Mouse (Mus musculus) neural tube, embryonic 11.5 days (tissue): ENCODE measurements at regions not wholly inside any gene's neighbourhood (a gene's known extent, or its start where the extent isn't known, plus 50 kb on each side); places are given as distances from the start of the nearest gene placed in this dataset.
A peak's percentile ranks its signal among the peaks of the same experiment; 100 is the strongest.

Experiments used
- ATAC-seq: fragments of 200-750 bp; cut with Nextera tagmentation; 2 replicates; pipeline ENCODE4 v1.8.0; 2017; ENCODE audit warnings: moderate number of reproducible peaks, mild to moderate bottlenecking, moderate TSS enrichment, moderate library complexity; ENCODE audit not compliant: insufficient read depth, low FRiP score, low TSS enrichment
- DNase-seq: peaks from one replicate; pipeline ENCODE4 v3.0.0-alpha.2; 2015; ENCODE audit warnings: low spot score
- H3K27ac ChIP-seq: fragments of 300-500 bp; sonication (generic); 2 replicates; pipeline ENCODE4 v1.5.1; 2014; ENCODE audit warnings: low read depth, mild to moderate bottlenecking, low read length
- H3K27me3 ChIP-seq: fragments of 300-500 bp; sonication (generic); 2 replicates; pipeline ENCODE4 v1.6.1; 2014; ENCODE audit warnings: mild to moderate bottlenecking, low read length, mixed read lengths; ENCODE audit not compliant: control insufficient read depth, insufficient read depth
- H3K36me3 ChIP-seq: fragments of 300-500 bp; sonication (generic); 2 replicates; pipeline ENCODE4 v1.6.1; 2014; ENCODE audit warnings: mild to moderate bottlenecking, low read length, moderate library complexity, mixed read lengths; ENCODE audit not compliant: control insufficient read depth, insufficient read depth
- H3K4me1 ChIP-seq: fragments of 300-500 bp; sonication (generic); 2 replicates; pipeline ENCODE4 v1.6.1; 2014; ENCODE audit warnings: low read length, mixed read lengths; ENCODE audit not compliant: control insufficient read depth, insufficient read depth
- H3K4me2 ChIP-seq: fragments of 300-500 bp; sonication (generic); 2 replicates; pipeline ENCODE4 v1.6.1; 2014; ENCODE audit warnings: low read depth, mild to moderate bottlenecking, moderate library complexity
- H3K4me3 ChIP-seq: fragments of 300-500 bp; sonication (generic); 2 replicates; pipeline ENCODE4 v1.5.1; 2014; ENCODE audit warnings: low read depth, low read length
- H3K9ac ChIP-seq: fragments of 300-500 bp; sonication (generic); 2 replicates; pipeline ENCODE4 v1.6.1; 2014; ENCODE audit warnings: mild to moderate bottlenecking, low read length
- H3K9me3 ChIP-seq: fragments of 300-500 bp; sonication (generic); 2 replicates; pipeline ENCODE4 v1.6.1; 2016; ENCODE audit warnings: low read length; ENCODE audit not compliant: control insufficient read depth
- WGBS: fragments of 180-500 bp; shearing (Covaris S2); extraction: QIAGEN DNeasy Blood & Tissue Kit; methylation state at CpG from one replicate; pipeline ENCODE4 v1.1.7; 2014; 5-methylcytosine and 5-hydroxymethylcytosine counted together

GRCm38 (mm10) chr13:54847764-54848183, 58.6 kb downstream of the Tspan17 start:
- DNase-seq (no peak), ATAC-seq (no peak)
- Histone ChIP-seq H3K27me3 (no peaks in the 10 kb centered on the region), H3K36me3 (no peaks in the 10 kb centered on the region), H3K9me3 (no peaks in the 10 kb centered on the region), H3K4me3 (no peak overlapping the region), H3K27ac (no peak overlapping the region), H3K4me2 (no peak overlapping the region), H3K9ac (no peak overlapping the region), H3K4me1 (no peaks in the 10 kb centered on the region)
- WGBS, result 38% methylated on average over 3 of the region's 3 CpGs

DNA sequence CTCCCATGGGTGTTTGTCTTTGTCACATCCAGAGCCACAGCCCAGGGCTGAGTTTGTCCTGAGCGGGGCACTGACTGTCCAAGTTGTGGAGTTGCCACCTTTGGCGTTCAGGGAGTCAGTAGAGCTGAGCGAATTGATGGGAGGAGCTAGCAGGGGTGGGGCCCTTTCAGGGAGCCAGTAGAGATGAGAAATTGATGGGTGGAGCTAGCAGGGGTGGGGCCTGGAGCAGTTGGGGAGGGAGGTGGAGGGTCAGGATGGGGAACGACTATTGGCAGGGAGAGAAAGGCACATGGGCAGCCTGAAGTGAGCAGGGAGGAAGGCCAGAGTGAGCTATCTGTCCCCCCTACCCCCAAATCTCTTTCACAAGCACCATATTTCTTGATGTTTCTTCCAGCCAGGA, 62.0 kb downstream of the Tspan17 start:
- no peak overlapping the region for H3K4me3 ChIP-seq
- no peaks in the 10 kb centered on the region for H3K9me3 ChIP-seq
- 56% methylated on average over 4 of the region's 4 CpGs for WGBS
- no peaks in the 10 kb centered on the region for H3K36me3 ChIP-seq
- no peak overlapping the region for H3K27ac ChIP-seq
- DNase-seq, result peak; percentile 12
- H3K4me1 ChIP-seq, result no peaks in the 10 kb centered on the region
- no peaks in the 10 kb centered on the region for H3K27me3 ChIP-seq
- no peak for ATAC-seq
- no peak overlapping the region for H3K9ac ChIP-seq
- no peak overlapping the region for H3K4me2 ChIP-seq

DNA sequence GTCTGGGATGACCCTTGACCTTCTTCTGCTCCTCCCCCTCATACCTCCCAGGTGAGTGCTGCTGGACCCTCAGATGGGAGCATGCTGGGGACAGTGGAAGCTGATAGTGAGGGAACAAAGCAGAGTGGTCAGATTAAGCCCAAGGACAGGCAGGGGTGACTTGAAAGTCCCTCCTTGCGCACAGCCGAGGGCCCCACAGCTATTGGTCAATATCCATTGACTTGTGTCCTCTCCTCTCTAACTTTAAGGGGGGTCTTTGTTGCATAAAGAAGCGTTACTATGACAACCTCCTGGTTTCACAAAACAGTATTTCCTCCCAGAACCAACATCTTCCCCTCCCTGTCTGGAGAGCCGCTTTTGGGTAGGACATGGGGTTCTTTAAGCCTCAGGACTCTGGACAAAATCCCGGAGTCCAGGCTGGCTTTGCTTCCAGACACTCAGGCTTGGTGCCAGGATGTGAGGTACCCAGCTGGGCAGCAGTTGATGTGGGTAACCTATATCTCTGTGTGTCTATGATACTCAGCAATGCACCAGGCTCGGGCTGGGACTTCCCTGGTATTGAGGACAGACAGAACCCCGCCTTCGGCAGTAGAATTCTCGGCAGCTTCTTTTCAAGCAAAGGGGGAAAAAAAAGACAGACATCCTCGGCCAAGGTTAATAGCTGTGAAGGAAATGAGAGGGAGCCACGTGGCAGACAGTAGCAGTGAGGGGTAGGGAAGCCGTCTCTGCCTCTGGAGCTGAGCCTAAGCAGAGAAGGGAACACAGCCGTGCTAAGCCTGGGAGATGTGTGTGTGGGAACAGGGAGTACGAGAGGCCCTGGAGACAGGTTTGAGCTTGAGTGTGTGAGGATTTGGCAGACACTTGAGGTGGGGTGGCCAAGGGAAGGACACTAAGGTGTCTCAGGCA, 66.4 kb downstream of the Tspan17 start:
- no peaks in the 10 kb centered on the region for H3K9me3 ChIP-seq
- H3K9ac ChIP-seq, result no peak overlapping the region
- H3K27ac ChIP-seq, result no peak overlapping the region
- H3K4me2 ChIP-seq, result no peak overlapping the region
- no peak for DNase-seq
- no peaks in the 10 kb centered on the region for H3K4me1 ChIP-seq
- H3K4me3 ChIP-seq, result no peak overlapping the region
- ATAC-seq, result no peak
- no peaks in the 10 kb centered on the region for H3K27me3 ChIP-seq
- WGBS, result 52% methylated on average over 14 of the region's 14 CpGs
- H3K36me3 ChIP-seq, result no peaks in the 10 kb centered on the region

GRCm38 (mm10) chr13:54862931-54863330, 73.8 kb downstream of the Tspan17 start:
- Histone ChIP-seq H3K9me3 (no peaks in the 10 kb centered on the region), H3K4me3 (no peak overlapping the region), H3K4me1 (no peaks in the 10 kb centered on the region), H3K27me3 (no peaks in the 10 kb centered on the region), H3K36me3 (no peaks in the 10 kb centered on the region), H3K4me2 (no peak overlapping the region), H3K27ac (no peak overlapping the region), H3K9ac (no peak overlapping the region)
- DNase-seq (no peak), ATAC-seq (no peak)
- 89% methylated on average over 4 of the region's 4 CpGs for WGBS

DNA sequence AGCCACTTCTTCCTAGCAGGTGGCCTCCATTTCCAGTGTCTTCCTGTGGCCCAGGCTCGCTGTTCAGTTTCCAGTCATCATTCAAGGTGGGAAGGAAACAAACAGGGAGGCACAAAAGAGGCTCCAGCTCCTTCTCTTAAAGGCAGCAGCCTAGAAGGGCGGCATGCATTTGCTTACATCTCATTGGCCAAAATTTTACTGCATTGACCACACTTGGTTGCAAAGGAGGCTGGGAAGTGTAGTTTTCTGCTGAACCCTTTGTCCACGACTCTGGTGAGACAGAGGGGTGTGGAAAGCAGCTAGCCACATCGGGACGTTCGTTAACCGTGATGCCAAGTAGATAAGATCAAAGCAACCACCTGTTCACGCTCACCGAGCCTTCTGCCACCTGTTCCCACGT, 74.9 kb downstream of the Tspan17 start:
- DNase-seq (peak; percentile 33), ATAC-seq (no peak)
- Histone ChIP-seq H3K9ac (no peak overlapping the region), H3K36me3 (no peaks in the 10 kb centered on the region), H3K9me3 (no peaks in the 10 kb centered on the region), H3K27me3 (no peaks in the 10 kb centered on the region), H3K4me1 (no peaks in the 10 kb centered on the region), H3K4me3 (no peak overlapping the region), H3K27ac (no peak overlapping the region), H3K4me2 (no peak overlapping the region)
- 50% methylated on average over 10 of the region's 10 CpGs for WGBS

GRCm38 (mm10) chr13:54872004-54872403, 77.2 kb upstream of the Unc5a start:
- no peak overlapping the region for H3K27ac ChIP-seq
- H3K4me2 ChIP-seq, result no peak overlapping the region
- WGBS, result 42% methylated on average over 12 of the region's 12 CpGs
- H3K4me1 ChIP-seq, result no peaks in the 10 kb centered on the region
- DNase-seq (no peak), ATAC-seq (no peak)
- H3K4me3 ChIP-seq, result no peak overlapping the region
- H3K27me3 ChIP-seq, result 0 out of 2 replicates have a peak, but pooled peaks cover 2% of the 10 kb centered on the region
- H3K9me3 ChIP-seq, result no peaks in the 10 kb centered on the region
- H3K9ac ChIP-seq, result peak overlapping the region; percentile 28; the same call in 1 of the 2 replicates
- H3K36me3 ChIP-seq, result no peaks in the 10 kb centered on the region

DNA sequence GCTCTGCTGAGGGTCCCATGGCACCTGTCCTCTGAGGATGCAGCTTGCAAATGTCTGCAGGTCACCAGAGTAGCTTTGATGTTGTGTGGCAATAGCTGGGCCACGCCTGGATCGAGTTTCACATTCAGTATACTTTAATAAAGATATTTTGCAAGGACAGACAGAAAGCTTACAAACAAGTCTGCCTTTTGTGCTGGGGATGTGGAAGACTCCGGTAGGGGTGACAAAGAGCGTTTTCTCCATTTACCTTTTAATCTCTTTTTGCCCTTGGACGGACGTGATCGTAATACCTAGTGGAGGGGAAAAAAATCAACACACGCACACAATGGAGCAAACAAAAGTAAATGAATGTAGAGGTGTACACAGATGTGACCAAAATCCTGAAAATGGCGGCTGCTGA, 75.3 kb upstream of the Unc5a start:
- DNase-seq, result no peak
- no peak for ATAC-seq
- Histone ChIP-seq H3K9me3 (no peaks in the 10 kb centered on the region), H3K27me3 (0 out of 2 replicates have a peak, but pooled peaks cover 2% of the 10 kb centered on the region), H3K4me3 (no peak overlapping the region), H3K4me1 (no peaks in the 10 kb centered on the region), H3K9ac (peak overlapping the region; percentile 60; the same call in 1 of the 2 replicates), H3K4me2 (peak overlapping the region; percentile 52), H3K27ac (no peak overlapping the region), H3K36me3 (no peaks in the 10 kb centered on the region)
- 56% methylated on average over 9 of the region's 9 CpGs for WGBS

GRCm38 (mm10) chr13:54874291-54875200, 74.7 kb upstream of the Unc5a start:
- H3K27ac ChIP-seq, result peak overlapping the region; percentile 23; the same call in 1 of the 2 replicates
- no peaks in the 10 kb centered on the region for H3K36me3 ChIP-seq
- H3K4me2 ChIP-seq, result peak overlapping the region; percentile 52
- peak overlapping the region; percentile 26 for H3K4me3 ChIP-seq
- peak; percentile 72; the same call in 1 of the 2 replicates for ATAC-seq
- under 1% methylated on average over 38 of the region's 38 CpGs for WGBS
- no peaks in the 10 kb centered on the region for H3K4me1 ChIP-seq
- peak; percentile 73 for DNase-seq
- H3K9ac ChIP-seq, result peak overlapping the region; percentile 60
- H3K27me3 ChIP-seq, result 0 out of 2 replicates have a peak, but pooled peaks cover 2% of the 10 kb centered on the region
- H3K9me3 ChIP-seq, result no peaks in the 10 kb centered on the region
